ENCODE assay signal across 20 mouse cellular contexts in the genomic region with DNA sequence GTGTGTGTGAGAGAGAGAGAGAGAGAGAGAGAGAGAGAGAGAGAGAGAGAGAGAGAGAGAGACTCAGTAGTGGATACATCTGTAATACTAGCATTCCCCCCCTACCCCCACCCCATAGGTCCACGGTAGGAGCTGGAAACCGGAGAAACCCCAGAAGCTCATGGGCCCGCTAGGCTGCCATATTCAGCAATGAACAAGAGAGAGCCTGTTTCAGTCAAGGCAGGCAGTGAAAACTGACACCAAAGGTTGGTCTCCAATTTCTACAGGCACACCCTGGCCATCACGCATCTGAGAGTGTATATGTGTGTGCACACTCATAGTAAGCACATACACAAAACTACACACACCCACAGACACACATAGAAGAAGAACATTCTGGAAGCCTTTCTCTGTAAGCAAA.
A peak's percentile ranks its signal among the peaks of the same experiment; 100 is the strongest.
DNase-seq lines count a peak whose midpoint lies in the region; ATAC-seq lines count a peak whose summit lies in the region.
"Had no signal": no experiment of that assay in that cellular context is flagged by ENCODE, and none has a peak within 500 bp of the region (broad histone marks: within the 10 kb centered on the region; RNA-seq: fewer than 3 reads in every experiment).

No protein-coding gene starts in this region.

- H3K27ac ChIP-seq in heart, embryonic 10.5 days, result 0 out of 2 replicates have a peak overlapping the region, but pooled peaks have one; percentile 4
- H3K27ac ChIP-seq in heart, embryonic 11.5 days (ENCODE audit: low read depth, low read length), result no peak overlapping the region
- no peak overlapping the region for H3K27ac ChIP-seq in embryonic facial prominence, embryonic 12.5 days
- H3K27ac ChIP-seq in limb, embryonic 12.5 days, result 0 out of 2 replicates have a peak overlapping the region, but pooled peaks have one; percentile 7
- H3K27ac ChIP-seq: forebrain, embryonic 12.5 days; heart, embryonic 15.5 days; hindbrain, embryonic 15.5 days had no signal

- H3K4me2 ChIP-seq in heart, embryonic 11.5 days, result no peak overlapping the region
- no peak overlapping the region for H3K4me2 ChIP-seq in embryonic facial prominence, embryonic 12.5 days (replicated peaks)
- H3K4me2 ChIP-seq in limb, embryonic 12.5 days, result no peak overlapping the region
- H3K4me2 ChIP-seq: forebrain, embryonic 12.5 days; heart, embryonic 15.5 days; hindbrain, embryonic 15.5 days had no signal

- H3K9me3 ChIP-seq in heart, embryonic 10.5 days, result no peaks in the 10 kb centered on the region
- H3K9me3 ChIP-seq in heart, embryonic 11.5 days (replicated peaks; ENCODE audit: control insufficient read depth, low read length), result no peaks in the 10 kb centered on the region
- H3K9me3 ChIP-seq in embryonic facial prominence, embryonic 12.5 days, result no peaks in the 10 kb centered on the region
- no peaks in the 10 kb centered on the region for H3K9me3 ChIP-seq in limb, embryonic 12.5 days
- H3K9me3 ChIP-seq: forebrain, embryonic 12.5 days; heart, embryonic 15.5 days; hindbrain, embryonic 15.5 days had no signal

- H3K9ac ChIP-seq in heart, embryonic 11.5 days (ENCODE audit: low read depth, low read length), result no peak overlapping the region
- no peak overlapping the region for H3K9ac ChIP-seq in embryonic facial prominence, embryonic 12.5 days
- H3K9ac ChIP-seq in limb, embryonic 12.5 days (replicated peaks), result no peak overlapping the region
- H3K9ac ChIP-seq: forebrain, embryonic 12.5 days; heart, embryonic 15.5 days; hindbrain, embryonic 15.5 days had no signal

- DNase-seq in heart, embryonic 10.5 days (ENCODE audit: low spot score), result no peak
- peak; percentile 37 for DNase-seq in embryo, embryonic 11 days
- DNase-seq in frontal cortex, postnatal 36 days (ENCODE audit: low spot score in 2 of 2), result no peak
- no peak for DNase-seq in cerebellum, adult 11 months
- no peak for DNase-seq in left cerebral cortex, adult 18-20 months (ENCODE audit: low spot score in 2 of 2)
- DNase-seq: adrenal gland, postnatal 10 days; cerebellum, adult 11-12 months; cerebellum, adult 9-10 months; cerebellum, postnatal 25 days; gastrocnemius, postnatal 36 days; heart, postnatal 14 days had no signal

- no peak overlapping the region for H3K4me3 ChIP-seq in heart, embryonic 10.5 days
- no peak overlapping the region for H3K4me3 ChIP-seq in heart, embryonic 11.5 days (ENCODE audit: low read depth, low read length)
- no peak overlapping the region for H3K4me3 ChIP-seq in embryonic facial prominence, embryonic 12.5 days
- H3K4me3 ChIP-seq in limb, embryonic 12.5 days (replicated peaks), result no peak overlapping the region
- H3K4me3 ChIP-seq: forebrain, embryonic 12.5 days; heart, embryonic 15.5 days; hindbrain, embryonic 15.5 days had no signal

- H3K4me1 ChIP-seq in heart, embryonic 10.5 days, result peaks cover 11% of the 10 kb centered on the region
- H3K4me1 ChIP-seq in heart, embryonic 11.5 days (ENCODE audit: control insufficient read depth, insufficient read depth, low read length), result peaks cover 8% of the 10 kb centered on the region; the same call in 1 of the 2 replicates
- peaks cover 3% of the 10 kb centered on the region; the same call in 1 of the 2 replicates for H3K4me1 ChIP-seq in embryonic facial prominence, embryonic 12.5 days
- H3K4me1 ChIP-seq in limb, embryonic 12.5 days (replicated peaks), result peaks cover 12% of the 10 kb centered on the region
- H3K4me1 ChIP-seq: heart, embryonic 15.5 days had no signal

- no peak for ATAC-seq in heart, embryonic 11.5 days (replicated peaks; ENCODE audit: insufficient number of reproducible peaks, low FRiP score, low TSS enrichment)
- peak; percentile 68 for ATAC-seq in embryonic facial prominence, embryonic 12.5 days (ENCODE audit: insufficient number of reproducible peaks, insufficient read depth, low FRiP score, low TSS enrichment)
- peak; percentile 86 for ATAC-seq in limb, embryonic 12.5 days (ENCODE audit: insufficient number of reproducible peaks, insufficient read depth, low FRiP score, low TSS enrichment, low read depth)
- ATAC-seq: forebrain, embryonic 16.5 days; inflammation-experienced regulatory T-cells, adult 6 months; intestine, postnatal 0 days had no signal

- H3K36me3 ChIP-seq in heart, embryonic 10.5 days, result no peaks in the 10 kb centered on the region
- no peaks in the 10 kb centered on the region for H3K36me3 ChIP-seq in heart, embryonic 11.5 days (ENCODE audit: control insufficient read depth, insufficient read depth, low read length)
- H3K36me3 ChIP-seq in embryonic facial prominence, embryonic 12.5 days, result no peaks in the 10 kb centered on the region
- no peaks in the 10 kb centered on the region for H3K36me3 ChIP-seq in limb, embryonic 12.5 days
- H3K36me3 ChIP-seq: forebrain, embryonic 12.5 days; heart, embryonic 15.5 days; hindbrain, embryonic 15.5 days had no signal

- H3K27me3 ChIP-seq in heart, embryonic 10.5 days (ENCODE audit: insufficient read depth, poor library complexity, severe bottlenecking), result no peaks in the 10 kb centered on the region
- no peaks in the 10 kb centered on the region for H3K27me3 ChIP-seq in heart, embryonic 11.5 days (ENCODE audit: control insufficient read depth, insufficient read depth, low read length)
- H3K27me3 ChIP-seq in embryonic facial prominence, embryonic 12.5 days, result no peaks in the 10 kb centered on the region
- no peaks in the 10 kb centered on the region for H3K27me3 ChIP-seq in limb, embryonic 12.5 days
- H3K27me3 ChIP-seq: forebrain, embryonic 12.5 days; heart, embryonic 15.5 days; hindbrain, embryonic 15.5 days had no signal

- WGBS in heart, embryonic 10.5 days, result 62% methylated on average over 4 of the region's 4 CpGs
- 80% methylated on average over 4 of the region's 4 CpGs for WGBS in heart, embryonic 11.5 days (ENCODE audit: insufficient replicate concordance)
- WGBS in embryonic facial prominence, embryonic 12.5 days, result 9% methylated on average over 4 of the region's 4 CpGs
- 23% methylated on average over 4 of the region's 4 CpGs for WGBS in limb, embryonic 12.5 days

Comparison
In these comparisons a context has a peak if more than half of its experiments do, and no peak if none do; other contexts are left out.
1. H3K27ac ChIP-seq: peak in heart, embryonic 10.5 days (single experiment) and limb, embryonic 12.5 days (single experiment); none in heart, embryonic 11.5 days (single experiment) and embryonic facial prominence, embryonic 12.5 days (single experiment).